Mouse (Mus musculus) megakaryocyte, embryonic 14.5 days (primary cell): ENCODE measurements around the gene Gm7544.
"Not testable (repeated sequence)": the region's sequence is repeated elsewhere in the genome, so short reads cannot be mapped to it uniquely, and the experiment has no call there.

ENCODE experiments used
- FLI1 ChIP-seq: IDR thresholded peaks from 2 replicates; pipeline ENCODE4 v1.6.1; 2012; ENCODE audit warnings: low read length, inconsistent platforms, mixed read lengths
- GATA1 ChIP-seq: IDR thresholded peaks from 3 replicates; pipeline ENCODE4 v1.6.1; 2012; ENCODE audit warnings: mixed read lengths, low read length, inconsistent platforms, borderline replicate concordance

DNA sequence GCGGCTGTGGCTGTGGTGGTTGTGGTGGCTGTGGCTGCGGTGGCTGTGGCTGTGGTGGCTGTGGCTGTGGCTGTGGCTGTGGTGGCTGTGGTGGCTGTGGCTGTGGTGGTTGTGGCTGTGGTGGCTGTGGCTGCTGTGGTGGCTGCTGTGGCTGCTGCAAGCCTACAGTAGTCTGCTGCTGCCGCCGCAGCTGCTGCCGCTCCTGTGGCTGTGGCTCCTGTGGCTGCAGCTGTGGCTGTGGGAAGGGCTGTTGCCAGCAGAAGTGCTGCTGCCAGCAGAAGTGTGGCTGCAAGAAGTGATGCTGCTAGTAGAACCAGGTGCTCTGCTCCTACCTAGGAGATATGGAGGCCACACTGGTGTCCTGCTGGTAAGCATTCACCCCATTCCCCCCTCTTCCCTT lies 42.4 kb downstream of the Gm7544 start:
- TF ChIP-seq GATA1, FLI1: not testable (repeated sequence)
